Mouse (Mus musculus) liver, embryonic 13.5 days (tissue): ENCODE data around the gene Tspo. TPM values are rescaled to one million over a fixed set of nuclear protein-coding genes. Genes with fewer than 3 reads are reported as not detected.

Experiments
- ATAC-seq: fragments of 200-750 bp; cut with Nextera tagmentation; 2 replicates; pipeline ENCODE4 v1.8.0; 2017; ENCODE audit warnings: low read depth, mild to moderate bottlenecking, moderate number of reproducible peaks, moderate library complexity
- DNase-seq: peaks from one replicate; pipeline ENCODE4 v3.0.0; 2022
- H3K27ac ChIP-seq: fragments of 300-500 bp; sonication (generic); 2 replicates; pipeline ENCODE4 v1.5.1; 2015; ENCODE audit warnings: moderate library complexity, mild to moderate bottlenecking, inconsistent platforms
- H3K27me3 ChIP-seq: fragments of 300-500 bp; sonication (generic); 2 replicates; pipeline ENCODE4 v1.6.1; 2015; ENCODE audit warnings: mild to moderate bottlenecking, inconsistent platforms
- H3K36me3 ChIP-seq: fragments of 300-500 bp; sonication (generic); 2 replicates; pipeline ENCODE4 v1.6.1; 2015; ENCODE audit warnings: mild to moderate bottlenecking, inconsistent platforms
- H3K4me1 ChIP-seq: fragments of 300-500 bp; sonication (generic); replicated peaks from 2 replicates; pipeline ENCODE4 v1.6.1; 2015; ENCODE audit warnings: inconsistent platforms
- H3K4me2 ChIP-seq: fragments of 300-500 bp; sonication (generic); 2 replicates; pipeline ENCODE4 v1.6.1; 2015; ENCODE audit warnings: inconsistent platforms, mild to moderate bottlenecking, moderate library complexity
- H3K4me3 ChIP-seq: fragments of 300-500 bp; sonication (generic); replicated peaks from 2 replicates; pipeline ENCODE4 v1.5.1; 2015; ENCODE audit warnings: mild to moderate bottlenecking, inconsistent platforms
- H3K9ac ChIP-seq: fragments of 300-500 bp; sonication (generic); 2 replicates; pipeline ENCODE4 v1.6.1; 2015; ENCODE audit warnings: mild to moderate bottlenecking, inconsistent platforms
- H3K9me3 ChIP-seq: fragments of 300-500 bp; sonication (generic); replicated peaks from 2 replicates; pipeline ENCODE4 v1.6.1; 2016; ENCODE audit warnings: inconsistent platforms
- WGBS: fragments of 180-500 bp; shearing (Covaris S2); methylation state at CpG from one replicate; pipeline ENCODE4 v1.1.7; 2015; ENCODE audit not compliant: insufficient replicate concordance; 5-methylcytosine and 5-hydroxymethylcytosine counted together
- polyA plus RNA-seq: library from polyadenylated mRNA; unstranded; fragments of >200 nt; fragmentation: Nextera tagmentation; extraction: Ambion mirVana; gene quantifications from 2 replicates; pipeline ENCODE4 v1.2.1, GENCODE M21; 2015

Tspo gene
- 186 and 227 TPM in 2 replicates for polyA plus RNA-seq

- Histone ChIP-seq H3K27ac (peak within 1 kb of the TSS; percentile 96), H3K36me3 (no peaks in the 10 kb centered on the region), H3K4me1 (peaks cover 72% of the 10 kb centered on the region), H3K27me3 (no peaks in the 10 kb centered on the region), H3K9me3 (no peaks in the 10 kb centered on the region), H3K9ac (peak within 1 kb of the TSS; percentile 88), H3K4me2 (peak within 1 kb of the TSS; percentile 86), H3K4me3 (peak within 1 kb of the TSS; percentile 77)
- ATAC-seq (peak; percentile 83), DNase-seq (peak; percentile 79)
- under 1% methylated on average over 28 of the region's 28 CpGs for WGBS
Observed at GRCm38 (mm10) chr15:83563327-83563856, at the start of gene Tspo, which contains the start of gene Mcat. Gene Tspo, plus strand, starts transcription at chr15:83563592. Gene Mcat, minus strand, starts transcription at chr15:83563787.

GRCm38 (mm10) chr15:83515018-83515417 is 48.4 kb upstream of the Tspo start:
- H3K9me3 ChIP-seq: no peaks in the 10 kb centered on the region
- peaks cover 13% of the 10 kb centered on the region for H3K4me1 ChIP-seq

GRCm38 (mm10) chr15:83518215-83519048 is 45.0 kb upstream of the Tspo start:
- H3K9me3 ChIP-seq: no peaks in the 10 kb centered on the region
- no peak overlapping the region for H3K9ac ChIP-seq
- WGBS: 36% methylated on average over 20 of the region's 20 CpGs
- H3K4me2 ChIP-seq: no peak overlapping the region
- DNase-seq (peak; percentile 40), ATAC-seq (peak; percentile 50; the same call in 1 of the 2 replicates)
- peaks cover 4% of the 10 kb centered on the region for H3K4me1 ChIP-seq
- H3K4me3 ChIP-seq: no peak overlapping the region
- H3K36me3 ChIP-seq: no peaks in the 10 kb centered on the region
- no peak overlapping the region for H3K27ac ChIP-seq
- H3K27me3 ChIP-seq: peaks cover 28% of the 10 kb centered on the region

More at GRCm38 (mm10) chr15:83515018-83515417, 48.4 kb upstream of the Tspo start:
- no peak overlapping the region for H3K4me2 ChIP-seq
- no peak overlapping the region for H3K9ac ChIP-seq
- ATAC-seq: no peak
- H3K36me3 ChIP-seq: no peaks in the 10 kb centered on the region
- H3K4me3 ChIP-seq: no peak overlapping the region
- DNase-seq: no peak
- WGBS: 53% methylated on average over 5 of the region's 5 CpGs
- no peak overlapping the region for H3K27ac ChIP-seq
- H3K27me3 ChIP-seq: peaks cover 24% of the 10 kb centered on the region

- peaks cover 18% of the 10 kb centered on the region for H3K4me1 ChIP-seq
- H3K9ac ChIP-seq: no peak overlapping the region
- H3K9me3 ChIP-seq: no peaks in the 10 kb centered on the region
- peaks cover 46% of the 10 kb centered on the region for H3K27me3 ChIP-seq
- WGBS: 69% methylated on average over 6 of the region's 6 CpGs
- H3K4me2 ChIP-seq: no peak overlapping the region
- no peak for DNase-seq
- no peaks in the 10 kb centered on the region for H3K36me3 ChIP-seq
- no peak overlapping the region for H3K4me3 ChIP-seq
- no peak for ATAC-seq
- H3K27ac ChIP-seq: no peak overlapping the region
Observed at GRCm38 (mm10) chr15:83520861-83521382, 42.5 kb upstream of the Tspo start.

DNA sequence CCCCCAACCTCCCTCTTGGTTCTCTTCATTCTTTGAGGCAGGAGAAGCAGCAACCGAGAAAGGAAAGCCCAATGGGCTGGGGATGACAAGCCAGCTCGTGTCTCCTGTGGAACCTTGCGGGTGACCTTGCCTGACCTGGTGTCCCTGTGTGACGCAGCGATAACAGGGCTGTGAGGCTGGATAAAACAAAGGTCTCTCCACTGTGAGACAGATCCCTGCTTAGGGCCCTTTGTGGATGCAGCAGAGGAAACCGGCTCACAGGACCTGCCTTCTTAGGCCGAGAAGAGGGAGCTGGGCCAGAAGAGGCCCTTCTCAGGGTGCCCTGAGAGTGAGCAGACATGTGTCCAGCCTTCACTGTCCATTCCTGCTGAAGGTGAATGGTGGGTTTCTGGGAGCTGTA is 40.2 kb upstream of the Tspo start:
- peaks cover 34% of the 10 kb centered on the region for H3K4me1 ChIP-seq
- H3K4me2 ChIP-seq: no peak overlapping the region
- ATAC-seq: no peak
- H3K9me3 ChIP-seq: no peaks in the 10 kb centered on the region
- no peak for DNase-seq
- WGBS: 27% methylated on average over 7 of the region's 7 CpGs
- no peaks in the 10 kb centered on the region for H3K36me3 ChIP-seq
- H3K27me3 ChIP-seq: peaks cover 69% of the 10 kb centered on the region
- H3K9ac ChIP-seq: no peak overlapping the region
- H3K4me3 ChIP-seq: no peak overlapping the region
- no peak overlapping the region for H3K27ac ChIP-seq

DNA sequence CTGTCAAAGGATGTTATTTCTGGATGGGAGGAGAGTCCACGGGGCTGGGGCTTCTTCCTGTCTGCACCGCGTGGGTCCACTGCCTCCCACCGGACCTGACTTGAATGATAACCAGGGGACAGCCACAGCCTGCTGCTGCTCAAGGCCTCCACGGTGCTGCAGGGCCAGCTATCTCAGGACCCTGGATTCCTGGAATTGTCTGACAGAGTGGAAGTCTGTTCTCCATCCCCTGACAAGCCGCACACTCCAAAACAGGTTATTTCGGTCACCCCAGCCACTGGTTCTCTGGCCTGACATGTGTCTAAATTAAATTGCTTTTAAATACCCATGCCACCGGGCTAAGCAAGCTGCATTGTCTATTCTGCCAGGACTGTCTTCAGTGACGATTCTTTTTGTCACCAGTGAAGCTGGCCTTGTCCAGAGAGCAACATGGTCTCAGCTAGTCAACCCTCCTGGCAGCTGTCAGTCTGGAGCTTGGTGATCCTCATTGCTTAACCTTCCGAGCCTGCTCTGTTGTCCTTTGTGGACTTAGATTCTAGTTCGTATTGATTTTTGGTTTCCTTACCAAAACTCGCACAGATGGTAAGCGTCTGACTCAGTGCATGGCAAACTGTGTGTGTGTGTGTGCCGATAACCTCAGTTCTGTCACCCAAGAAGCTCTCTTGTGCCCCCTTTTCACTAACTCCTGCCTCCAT is 39.6 kb upstream of the Tspo start:
- DNase-seq (no peak), ATAC-seq (no peak)
- no peak overlapping the region for H3K4me3 ChIP-seq
- no peak overlapping the region for H3K27ac ChIP-seq
- peaks cover 69% of the 10 kb centered on the region for H3K27me3 ChIP-seq
- 40% methylated on average over 14 of the region's 14 CpGs for WGBS
- no peak overlapping the region for H3K9ac ChIP-seq
- H3K9me3 ChIP-seq: no peaks in the 10 kb centered on the region
- H3K4me1 ChIP-seq: peaks cover 34% of the 10 kb centered on the region
- no peaks in the 10 kb centered on the region for H3K36me3 ChIP-seq
- H3K4me2 ChIP-seq: no peak overlapping the region

DNA sequence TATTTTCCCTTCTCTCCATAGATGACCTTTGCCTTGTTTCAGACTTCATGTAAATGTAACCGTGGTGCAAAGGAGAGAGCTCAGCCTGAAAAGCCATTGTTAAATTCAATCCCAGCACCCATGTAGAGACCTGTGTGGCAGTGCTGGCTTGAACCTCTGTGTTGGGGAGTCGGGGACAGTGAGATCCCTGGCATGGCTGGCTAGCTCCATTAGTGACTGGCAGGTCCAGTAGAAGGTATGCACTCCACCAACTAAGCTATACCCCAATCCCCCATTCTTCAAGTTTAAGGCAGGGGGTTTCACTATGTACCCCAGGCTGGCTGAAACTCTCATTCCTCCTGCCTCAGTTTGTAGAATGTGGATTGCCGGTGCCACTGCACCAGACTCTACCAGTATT is 39.1 kb upstream of the Tspo start:
- peaks cover 34% of the 10 kb centered on the region for H3K4me1 ChIP-seq
- DNase-seq (no peak), ATAC-seq (no peak)
- 73% methylated on average over 3 of the region's 3 CpGs for WGBS
- H3K9ac ChIP-seq: no peak overlapping the region
- H3K4me2 ChIP-seq: no peak overlapping the region
- no peaks in the 10 kb centered on the region for H3K36me3 ChIP-seq
- no peaks in the 10 kb centered on the region for H3K9me3 ChIP-seq
- H3K27me3 ChIP-seq: peaks cover 73% of the 10 kb centered on the region
- no peak overlapping the region for H3K27ac ChIP-seq
- no peak overlapping the region for H3K4me3 ChIP-seq

GRCm38 (mm10) chr15:83526424-83527091 is 36.8 kb upstream of the Tspo start, which contains the start of gene Bik:
Gene Bik, plus strand, starts transcription at chr15:83526862.
- DNase-seq: peak; percentile 41
- Histone ChIP-seq H3K4me3 (peak within 1 kb of the TSS; percentile 60), H3K27me3 (peaks cover 87% of the 10 kb centered on the region), H3K27ac (no peak within 1 kb of the TSS), H3K36me3 (no peaks in the 10 kb centered on the region), H3K4me1 (peaks cover 42% of the 10 kb centered on the region), H3K9me3 (no peaks in the 10 kb centered on the region), H3K4me2 (peak within 1 kb of the TSS; percentile 85), H3K9ac (peak within 1 kb of the TSS; percentile 61)
- ATAC-seq: peak; percentile 65
- 1% methylated on average over 45 of the region's 45 CpGs for WGBS

GRCm38 (mm10) chr15:83527092-83527437 is 36.3 kb upstream of the Tspo start:
- H3K4me2 ChIP-seq: peak overlapping the region; percentile 85
- peak overlapping the region; percentile 61 for H3K9ac ChIP-seq
- ATAC-seq (0 out of 2 replicates have a peak, but pooled peaks have one; percentile 22), DNase-seq (no peak)
- peaks cover 42% of the 10 kb centered on the region for H3K4me1 ChIP-seq
- WGBS: 2% methylated on average over 26 of the region's 26 CpGs
- no peaks in the 10 kb centered on the region for H3K9me3 ChIP-seq
- H3K27me3 ChIP-seq: peaks cover 90% of the 10 kb centered on the region
- peak overlapping the region; percentile 60 for H3K4me3 ChIP-seq
- no peaks in the 10 kb centered on the region for H3K36me3 ChIP-seq
- H3K27ac ChIP-seq: no peak overlapping the region

- WGBS: 69% methylated on average over 2 of the region's 2 CpGs
- no peaks in the 10 kb centered on the region for H3K9me3 ChIP-seq
- DNase-seq: no peak
- peaks cover 87% of the 10 kb centered on the region for H3K27me3 ChIP-seq
- H3K9ac ChIP-seq: no peak overlapping the region
- H3K27ac ChIP-seq: no peak overlapping the region
- H3K4me1 ChIP-seq: peaks cover 42% of the 10 kb centered on the region
- H3K4me2 ChIP-seq: peak overlapping the region; percentile 85
- no peaks in the 10 kb centered on the region for H3K36me3 ChIP-seq
- 0 out of 2 replicates have a peak overlapping the region, but pooled peaks have one; percentile 60 for H3K4me3 ChIP-seq
- ATAC-seq: no peak
Observed at GRCm38 (mm10) chr15:83527747-83528146, 35.6 kb upstream of the Tspo start.
